Mouse (Mus musculus) urinary bladder, postnatal 14 days (tissue): ENCODE data around the gene Rex1bd.
"Not testable (repeated sequence)": the region's sequence is repeated elsewhere in the genome, so short reads cannot be mapped to it uniquely, and the experiment has no call there.

ENCODE experiments used
- DNase-seq: peaks from one replicate; pipeline ENCODE4 v3.0.0; 2021; ENCODE audit warnings: low spot score

The Rex1bd gene

DNA sequence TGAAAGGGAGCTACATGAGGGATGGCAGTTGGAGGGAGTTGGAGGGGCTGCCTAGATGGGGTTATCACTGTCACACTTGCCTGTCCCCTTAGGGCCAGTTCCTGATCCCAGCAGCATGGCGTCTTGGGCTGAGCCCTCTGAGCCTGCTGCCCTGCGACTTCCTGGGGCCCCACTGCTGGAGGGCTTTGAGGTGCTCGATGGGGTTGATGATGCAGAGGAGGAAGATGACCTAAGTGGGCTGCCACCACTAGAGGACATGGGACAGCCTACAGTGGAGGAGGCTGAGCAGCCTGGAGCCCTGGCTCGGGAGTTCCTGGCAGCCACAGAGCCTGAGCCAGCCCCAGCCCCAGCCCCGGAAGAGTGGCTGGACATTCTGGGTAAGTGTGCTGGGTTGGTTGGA, 22.7 kb upstream of the Rex1bd start:
- DNase-seq: no peak

DNA sequence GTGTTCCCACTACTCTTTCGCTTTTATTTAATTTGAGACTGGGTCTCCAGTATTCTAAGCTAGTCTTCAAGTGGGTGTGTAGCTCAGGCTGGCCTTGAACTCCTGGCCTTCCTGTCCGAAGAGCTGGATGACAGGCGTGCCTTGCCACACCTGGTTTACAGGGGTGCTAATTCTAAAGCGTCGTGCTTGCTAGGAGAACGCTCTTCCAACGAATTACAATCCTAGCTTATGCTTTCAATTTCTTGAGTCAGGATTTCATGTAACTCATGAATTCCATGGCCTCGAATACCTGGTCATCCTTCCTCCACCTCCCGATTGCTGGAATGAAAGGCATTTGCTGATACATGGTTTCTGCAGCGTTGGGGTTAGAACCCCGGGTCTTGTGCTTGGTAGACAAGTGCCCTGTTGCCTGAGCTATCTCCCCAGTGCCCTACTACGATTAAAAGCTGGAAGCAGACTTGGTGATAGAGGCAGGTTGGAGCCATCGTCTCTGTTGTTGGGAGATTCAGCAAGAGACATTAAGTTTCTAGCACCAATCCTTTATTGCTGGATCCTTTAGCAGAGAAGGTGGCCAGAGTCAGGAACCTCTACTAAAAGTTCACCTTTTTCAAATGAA, 21.7 kb upstream of the Rex1bd start:
- no peak for DNase-seq

DNA sequence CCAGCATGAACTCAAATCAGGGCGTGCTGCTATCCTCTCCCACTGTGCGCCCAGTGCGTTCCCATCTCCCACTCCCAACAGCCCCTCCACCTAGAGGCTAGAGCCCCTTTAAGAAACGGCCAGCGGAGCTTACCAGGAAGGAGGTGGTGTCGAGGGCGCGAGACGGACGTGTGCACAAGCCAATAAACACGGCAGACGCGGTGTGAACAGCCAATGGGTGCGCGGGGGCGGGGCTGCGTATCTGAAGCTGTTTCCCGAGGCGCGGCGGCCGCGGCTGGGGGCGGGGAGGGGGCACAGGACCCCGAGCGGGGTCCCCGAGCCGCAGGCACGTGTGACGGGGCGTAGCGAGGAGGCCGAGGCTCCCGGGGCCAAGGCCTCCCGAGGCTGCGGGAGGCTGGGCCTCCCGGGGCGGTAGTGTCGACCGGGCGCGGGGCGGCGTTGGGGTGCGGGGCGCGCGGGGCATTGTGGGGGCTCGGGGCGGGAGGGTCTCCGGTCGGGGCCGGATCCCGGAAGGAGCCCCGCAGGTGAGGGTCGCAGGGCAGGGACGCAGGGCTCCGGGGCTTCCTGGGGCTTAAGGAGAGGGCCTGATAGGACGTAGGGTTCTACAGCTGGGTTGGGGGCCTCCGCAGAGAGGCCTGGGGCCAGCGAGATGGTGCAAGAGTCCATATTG, 21.1 kb upstream of the Rex1bd start, which contains the start of the genes Fkbp8 and Kxd1:
Fkbp8 (plus strand) TSS at position 213 of the 670 bp plus-strand sequence.
Kxd1 (minus strand) TSS at position 445 of the 670 bp plus-strand sequence.
- peak; percentile 97 for DNase-seq

DNA sequence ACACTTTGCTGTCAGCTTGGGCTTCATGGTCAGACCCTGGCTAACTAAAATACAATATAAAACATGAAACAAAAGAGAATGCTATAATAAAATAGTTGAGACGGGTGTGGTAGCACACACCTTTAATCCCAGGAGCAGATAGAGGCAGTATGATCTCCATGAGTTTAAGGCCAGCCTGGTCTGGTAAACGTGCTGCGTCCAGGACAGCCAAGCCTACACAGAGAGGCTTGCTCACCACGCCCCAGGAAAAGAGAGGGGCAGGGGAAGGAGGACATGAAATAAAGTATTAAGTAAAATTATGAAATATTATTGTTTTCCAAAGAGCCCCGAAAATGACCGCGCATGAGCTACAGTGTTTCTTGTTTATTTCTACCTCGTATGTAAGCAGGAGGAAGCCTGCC, 20.6 kb upstream of the Rex1bd start:
- no peak for DNase-seq

DNA sequence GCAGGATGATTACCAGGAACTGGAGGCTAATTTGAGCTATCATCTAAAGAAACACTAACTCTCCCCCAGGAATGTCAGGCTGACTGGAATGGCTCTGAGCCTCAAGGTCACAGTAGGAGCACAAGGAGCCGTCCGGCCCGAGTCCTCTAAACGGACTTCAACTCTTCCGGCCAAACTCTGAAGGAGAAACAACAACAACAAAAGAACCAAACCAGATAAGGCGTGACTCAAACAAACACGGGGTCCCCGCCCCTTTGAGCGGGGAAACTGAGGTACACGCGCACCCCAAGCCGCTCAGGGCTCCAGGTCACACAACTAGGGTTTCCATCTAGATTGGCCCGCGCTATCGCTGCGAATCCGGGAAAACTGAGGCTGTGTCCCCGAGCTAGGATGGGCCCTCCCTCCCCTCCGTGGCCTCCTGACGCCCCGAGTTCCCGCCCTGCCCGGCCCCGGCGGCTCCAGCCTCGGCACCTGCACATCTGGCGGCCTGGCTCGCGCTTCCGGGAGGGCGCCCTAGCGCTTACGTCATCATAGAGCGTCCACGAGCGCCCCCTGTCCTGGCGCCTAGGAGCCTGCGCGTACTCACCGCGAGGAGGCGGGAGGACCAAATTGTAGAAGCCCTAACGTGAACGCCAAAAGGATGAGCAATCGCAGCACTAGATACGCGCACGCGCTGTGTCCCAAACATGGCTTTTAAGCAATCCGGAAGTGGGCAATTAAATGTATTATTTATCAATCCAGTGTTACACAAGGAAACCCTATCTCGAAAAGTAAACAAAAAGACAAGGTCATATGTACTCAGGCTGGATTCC, 16.2 kb upstream of the Rex1bd start:
- DNase-seq: peak; percentile 96

DNA sequence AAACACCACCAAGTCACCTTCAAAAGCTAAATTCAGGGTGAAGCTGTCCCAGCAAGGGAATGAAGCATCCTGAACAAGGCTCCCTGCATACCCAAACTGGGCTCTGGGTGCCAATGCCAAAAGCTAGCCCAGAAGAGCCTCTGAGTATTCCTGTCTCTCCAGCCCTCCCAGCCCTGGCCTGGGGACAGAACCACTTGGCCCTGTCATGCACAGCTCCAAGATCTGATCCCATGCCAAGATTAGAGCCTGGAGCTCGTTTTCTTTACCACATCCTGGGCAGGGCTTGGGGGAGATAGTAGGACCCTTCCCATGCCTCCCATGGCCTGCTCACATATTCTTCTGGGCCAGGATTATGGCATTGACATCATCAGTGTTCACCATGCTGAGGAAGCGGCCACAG, 13.1 kb upstream of the Rex1bd start:
- DNase-seq: no peak

DNA sequence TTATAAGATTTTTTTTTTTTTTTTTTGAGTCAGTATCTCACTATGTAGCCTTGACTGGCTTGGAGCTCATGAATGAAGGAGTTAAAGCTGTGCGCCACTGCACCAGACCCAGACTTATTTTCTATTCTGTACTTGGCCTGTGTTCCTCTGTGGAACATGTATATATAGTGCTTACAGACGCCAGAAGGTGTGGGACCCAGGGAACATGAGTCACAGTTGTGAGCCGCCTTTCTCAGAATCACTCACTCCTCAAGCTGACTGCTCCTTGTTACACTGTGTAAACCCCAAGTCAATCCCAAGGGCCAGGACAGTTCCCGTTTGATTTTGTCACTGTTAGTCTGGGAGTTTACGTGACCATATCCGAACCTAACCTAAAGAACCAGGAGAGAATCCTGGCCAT, 12.5 kb upstream of the Rex1bd start:
- no peak for DNase-seq

DNA sequence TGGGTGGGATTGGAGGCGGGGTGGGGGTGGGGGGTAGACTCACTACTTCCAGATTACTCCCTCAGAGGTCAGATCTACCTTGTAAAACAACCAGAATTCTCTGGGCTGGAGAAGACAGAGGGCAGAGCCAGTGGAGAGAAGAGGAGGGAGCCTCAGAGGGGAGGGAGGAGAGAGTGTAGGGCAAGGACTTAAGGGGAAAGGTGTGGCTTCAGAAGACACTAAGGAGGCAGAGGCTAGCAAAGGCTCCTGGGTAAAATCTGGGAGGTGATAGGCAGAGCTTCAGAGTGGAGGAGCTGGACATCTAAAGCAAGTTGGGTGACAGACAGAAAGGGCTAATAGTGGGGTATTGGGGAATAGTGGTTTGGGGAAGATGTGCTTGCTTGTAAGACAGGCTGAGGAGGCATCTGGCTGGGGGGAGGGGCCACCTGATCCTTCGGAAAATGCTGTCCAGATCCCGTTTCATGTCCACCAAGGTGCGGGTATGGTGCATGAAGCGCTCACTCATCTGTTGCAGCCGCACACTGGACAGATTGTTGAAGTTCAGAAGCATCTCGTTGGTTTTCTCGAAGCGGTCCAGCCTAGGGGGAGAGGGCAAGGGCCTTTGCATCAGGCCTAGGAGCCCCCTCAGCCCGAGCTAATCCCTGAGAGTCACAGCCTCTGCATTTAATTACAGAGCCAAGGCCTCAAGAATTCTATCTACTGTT, 11.5 kb upstream of the Rex1bd start:
- no peak for DNase-seq

DNA sequence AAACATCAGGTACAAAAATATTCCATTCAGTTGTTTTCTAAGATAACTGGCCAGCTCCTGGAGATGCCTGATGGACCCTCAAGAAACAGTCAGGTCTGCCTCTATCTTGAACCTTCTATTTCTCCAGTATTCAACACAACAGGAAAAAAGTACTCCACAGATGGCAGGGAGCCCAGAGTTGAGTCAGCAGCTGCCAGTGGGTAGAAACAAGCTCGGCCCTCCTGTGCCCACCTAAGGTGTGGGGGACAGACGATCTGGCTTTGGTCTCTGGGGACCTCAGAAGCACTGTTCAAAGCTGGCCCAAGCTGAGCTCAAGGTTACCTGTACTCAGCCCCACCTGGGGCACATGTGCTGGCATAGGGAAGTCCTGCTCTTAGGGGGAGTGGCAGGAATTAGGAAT, 6.9 kb upstream of the Rex1bd start:
- DNase-seq: no peak

DNA sequence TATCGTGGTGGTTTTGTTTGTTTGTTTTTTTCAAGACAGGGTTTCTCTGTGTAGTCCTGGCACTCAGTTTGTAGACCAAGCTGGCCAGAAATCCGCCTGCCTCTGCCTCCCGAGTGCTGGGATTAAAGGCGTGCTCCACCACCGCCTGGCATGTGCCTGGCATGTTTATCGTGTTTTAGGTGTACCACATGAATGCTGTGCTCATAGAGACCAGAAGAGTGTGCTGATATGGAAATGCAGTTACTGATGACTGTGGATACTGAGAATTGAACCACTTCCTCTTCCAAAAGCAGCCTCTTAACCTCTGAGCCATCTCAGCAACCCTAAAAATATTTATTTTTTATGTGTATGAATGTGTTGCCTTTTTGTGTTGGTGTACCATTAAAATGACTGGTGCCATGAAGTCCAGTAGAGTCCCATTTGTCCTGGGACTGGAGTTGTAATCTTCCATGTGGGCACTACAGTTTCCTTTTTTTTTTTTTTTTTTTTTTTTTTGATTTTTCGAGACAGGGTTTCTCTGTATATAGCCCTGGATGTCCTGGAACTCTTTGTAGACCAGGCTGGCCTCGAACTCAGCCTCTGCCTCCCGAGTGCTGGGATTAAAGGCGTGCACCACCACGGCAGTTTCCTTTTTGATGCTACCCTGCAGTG, 5.8 kb upstream of the Rex1bd start:
- no peak for DNase-seq

DNA sequence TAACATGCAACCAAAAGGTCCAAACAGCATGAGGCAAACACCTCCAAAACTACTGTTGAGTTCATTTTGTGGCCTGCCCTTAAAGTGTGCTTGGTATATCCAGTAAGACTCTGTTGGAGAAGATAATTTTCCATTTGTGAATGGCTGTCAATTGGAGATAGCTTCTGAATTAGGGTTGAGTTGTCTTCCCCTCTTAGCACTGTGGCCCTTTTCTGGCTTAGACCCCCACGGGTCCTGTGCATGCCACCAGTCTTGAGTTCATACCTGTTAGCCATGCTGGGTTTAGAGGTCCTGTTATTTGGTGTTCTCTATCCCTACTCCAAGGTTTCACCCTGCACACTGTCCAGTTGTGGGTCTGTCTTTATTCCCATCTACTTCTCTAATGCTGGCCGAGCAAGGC, 5.2 kb upstream of the Rex1bd start:
- DNase-seq: no peak

DNA sequence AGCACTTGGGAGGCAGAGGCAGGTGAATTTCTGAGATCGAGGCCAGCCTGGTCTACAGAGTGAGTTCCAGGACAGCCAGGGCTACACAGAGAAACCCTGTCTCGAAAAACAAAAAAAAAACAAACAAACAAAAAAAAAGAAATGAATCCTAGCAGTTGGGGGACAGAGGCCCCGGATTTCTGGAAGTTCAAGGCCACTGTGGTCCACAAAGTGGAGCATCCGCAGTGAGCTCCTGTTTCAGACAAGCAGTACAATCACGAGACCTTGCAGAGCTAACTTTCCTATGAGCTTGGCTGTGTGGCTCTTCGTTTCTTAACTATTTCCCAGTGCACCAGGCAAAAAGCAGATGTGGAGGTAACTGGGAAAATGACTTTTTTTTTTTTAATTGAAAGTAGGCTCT, 4.6 kb upstream of the Rex1bd start:
- not testable (repeated sequence) for DNase-seq

DNA sequence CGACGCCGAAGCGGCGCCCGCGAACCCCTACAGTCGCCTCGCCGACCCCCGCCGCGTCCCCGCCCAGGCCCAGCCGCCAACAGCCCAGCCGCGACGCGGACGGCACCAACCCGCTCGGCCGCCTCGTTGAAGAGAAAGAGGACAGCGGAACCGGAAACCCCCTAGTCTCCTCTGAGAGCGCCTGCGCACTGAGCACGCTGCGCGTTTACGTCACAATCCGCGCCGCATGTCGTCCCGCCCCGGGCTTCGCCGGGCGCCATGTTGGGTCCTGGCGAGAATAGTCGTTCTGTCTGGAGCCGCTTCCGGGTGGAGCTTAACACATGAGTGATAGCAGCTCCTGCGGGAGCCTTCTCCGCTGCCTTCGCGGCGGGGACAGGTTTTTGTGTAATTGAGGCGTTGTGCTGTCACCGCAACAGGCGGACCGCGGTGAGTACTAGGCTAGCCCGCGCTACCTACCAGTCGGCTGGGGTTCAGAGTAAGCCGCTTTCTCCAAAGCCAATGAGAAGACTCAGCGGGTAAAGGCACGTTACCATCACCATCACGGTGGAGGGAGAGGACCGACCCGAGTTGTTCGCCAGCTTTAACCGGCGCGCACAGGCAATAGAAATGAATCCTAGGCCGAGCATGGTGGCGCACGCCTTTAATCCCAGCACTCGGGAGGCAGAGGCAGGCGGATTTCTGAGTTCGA, 3.8 kb upstream of the Rex1bd start, which contains the start of gene Uba52:
Uba52 (minus strand) TSS at position 574 of the 688 bp plus-strand sequence.
- DNase-seq: peak; percentile 97

DNA sequence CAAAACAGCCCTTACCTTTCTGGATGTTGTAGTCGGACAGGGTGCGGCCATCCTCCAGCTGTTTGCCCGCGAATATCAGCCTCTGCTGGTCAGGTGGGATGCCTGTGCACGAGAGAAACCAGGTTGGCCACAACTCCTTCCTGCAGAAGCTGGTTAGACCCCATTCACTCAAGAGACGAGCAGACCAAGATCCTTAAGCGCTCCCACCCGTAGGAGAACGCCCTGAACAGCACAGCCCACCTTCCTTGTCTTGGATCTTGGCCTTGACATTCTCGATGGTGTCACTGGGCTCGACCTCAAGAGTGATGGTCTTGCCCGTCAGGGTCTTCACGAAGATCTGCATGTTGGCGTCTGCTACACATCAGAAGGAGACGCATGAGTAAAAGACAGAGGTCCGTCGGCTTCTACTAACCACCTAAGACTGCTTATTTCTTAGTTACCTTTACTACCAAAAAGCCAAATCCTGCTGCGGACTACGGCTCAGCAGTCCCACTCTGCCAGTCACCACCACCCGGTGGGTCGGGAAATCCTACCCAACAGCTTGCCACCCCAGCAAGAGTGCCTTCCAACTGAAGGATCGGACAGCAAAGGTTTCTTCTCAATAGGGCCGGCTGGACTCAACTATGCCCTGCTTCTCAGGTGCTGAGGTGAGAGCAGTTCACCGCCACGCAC, 2.9 kb upstream of the Rex1bd start:
- no peak for DNase-seq

DNA sequence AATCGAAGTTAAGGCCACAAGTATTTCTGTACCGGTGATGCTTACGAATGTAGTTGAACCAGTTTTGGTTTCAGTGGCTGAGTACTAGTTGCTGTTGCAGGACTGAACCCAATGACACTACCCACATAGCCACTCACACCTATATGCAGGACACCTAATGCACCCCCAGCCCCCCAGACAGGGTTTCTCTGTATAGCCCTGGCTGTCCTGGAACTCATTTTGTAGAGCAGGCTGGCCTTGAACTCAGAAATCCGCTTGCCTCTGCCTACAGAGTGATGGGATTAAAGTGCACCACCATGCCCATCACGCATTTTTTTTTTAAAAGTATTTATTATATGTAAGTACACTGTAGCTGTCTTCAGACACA, 458 bp upstream of the Rex1bd start:
- DNase-seq: no peak

DNA sequence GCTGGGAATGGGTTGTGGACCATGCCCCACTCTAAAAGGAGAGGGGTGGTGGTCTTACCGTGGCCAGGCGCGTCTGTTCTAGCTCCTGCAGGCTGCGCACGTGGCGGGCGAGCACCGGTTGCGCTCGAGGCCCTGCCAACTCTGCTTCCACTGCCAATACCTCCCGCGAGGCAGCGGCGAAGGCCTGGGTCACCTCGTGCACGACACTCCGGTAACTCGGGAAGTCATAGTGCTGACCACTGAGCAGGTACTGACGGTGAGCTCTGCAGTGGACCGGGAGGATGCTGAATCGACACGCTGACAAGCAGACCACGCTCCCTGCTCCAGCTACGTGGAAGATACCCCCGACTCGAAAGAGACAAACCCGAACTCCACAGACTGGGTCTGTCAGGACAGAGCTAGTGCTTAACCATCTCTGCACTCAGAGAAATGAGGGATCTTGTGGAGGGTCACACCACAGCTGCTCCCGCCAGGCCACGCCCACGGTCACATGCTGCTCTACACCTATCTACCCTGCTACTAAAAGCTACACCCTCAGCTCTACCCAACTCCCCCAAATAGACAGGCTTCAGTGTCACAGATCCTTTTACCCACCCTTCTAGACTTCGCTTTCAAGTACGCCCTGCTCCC, 739 bp downstream of the Rex1bd start:
- DNase-seq: no peak

DNA sequence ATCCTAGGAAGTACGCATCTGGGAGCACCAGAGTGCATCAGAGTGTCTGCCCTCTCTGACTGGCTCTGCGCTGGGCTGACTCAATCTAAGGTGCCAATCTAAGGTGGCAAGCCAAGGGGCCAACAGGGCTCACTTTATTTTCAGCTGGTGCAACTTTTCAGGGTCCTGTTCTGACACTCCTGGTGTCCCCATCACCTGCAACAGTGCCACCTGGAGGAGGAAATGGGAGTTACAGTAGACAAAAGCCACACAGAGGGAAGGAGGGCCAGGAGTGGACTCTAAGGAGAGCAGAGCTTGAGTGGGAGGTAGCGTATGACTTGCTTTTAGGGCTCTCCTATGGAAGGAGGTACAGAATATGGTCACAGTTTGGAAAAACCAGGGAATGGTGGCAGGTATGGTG, 1.7 kb downstream of the Rex1bd start:
- peak; percentile 85 for DNase-seq

DNA sequence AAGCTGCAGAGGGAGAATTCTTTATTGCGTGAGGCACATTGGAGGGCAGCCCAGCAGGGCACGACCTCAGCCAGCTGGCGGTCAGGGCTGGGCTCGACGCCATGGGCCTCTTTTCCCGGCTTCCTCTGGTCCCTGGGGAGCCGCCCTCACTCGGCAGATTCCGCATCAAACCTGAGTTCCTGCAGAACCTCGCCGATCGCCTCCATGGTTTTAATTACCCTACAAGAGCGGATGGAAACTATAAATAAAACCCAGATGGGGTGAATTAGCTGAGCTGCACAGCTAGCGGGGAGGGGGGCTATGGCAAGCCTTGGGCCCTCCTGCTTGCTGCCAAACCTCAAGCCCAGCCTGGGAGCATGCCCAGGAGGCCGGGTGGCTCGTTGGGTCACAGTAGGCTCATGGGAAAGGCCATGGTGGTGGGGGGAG, 2.2 kb downstream of the Rex1bd start:
- no peak for DNase-seq

DNA sequence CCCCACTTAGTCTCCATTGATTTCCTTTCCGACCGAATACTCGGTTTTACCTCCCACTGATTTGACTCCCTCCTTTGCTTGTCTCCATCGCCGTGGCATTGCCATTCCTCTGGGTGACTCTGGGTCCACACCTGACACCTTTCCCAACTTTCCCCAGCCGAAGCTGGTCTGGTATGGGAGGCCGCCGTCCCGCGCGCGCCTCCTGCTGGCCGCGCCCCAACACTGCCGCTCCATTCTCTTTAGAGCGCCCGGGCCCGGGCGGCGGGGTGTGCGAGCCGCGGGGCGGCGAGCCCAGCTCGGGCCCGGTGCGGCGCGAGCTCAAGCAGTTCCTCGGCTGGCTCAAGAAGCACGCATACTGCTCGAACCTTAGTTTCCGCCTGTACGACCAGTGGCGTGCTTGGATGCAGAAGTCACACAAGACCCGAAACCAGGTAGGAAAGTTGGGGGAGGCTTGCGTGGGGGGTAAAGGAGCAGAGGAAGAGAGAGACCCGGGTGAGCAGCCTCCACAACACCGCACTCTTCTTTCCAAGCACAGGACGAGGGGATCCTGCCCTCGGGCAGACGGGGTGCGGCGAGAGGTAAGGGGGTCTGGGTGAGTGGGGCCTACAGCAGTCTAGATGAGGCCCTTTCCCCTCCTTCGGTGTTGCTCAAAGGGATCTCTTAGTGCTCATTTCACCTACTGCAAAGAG, 3.3 kb downstream of the Rex1bd start:
- DNase-seq: peak; percentile 65

DNA sequence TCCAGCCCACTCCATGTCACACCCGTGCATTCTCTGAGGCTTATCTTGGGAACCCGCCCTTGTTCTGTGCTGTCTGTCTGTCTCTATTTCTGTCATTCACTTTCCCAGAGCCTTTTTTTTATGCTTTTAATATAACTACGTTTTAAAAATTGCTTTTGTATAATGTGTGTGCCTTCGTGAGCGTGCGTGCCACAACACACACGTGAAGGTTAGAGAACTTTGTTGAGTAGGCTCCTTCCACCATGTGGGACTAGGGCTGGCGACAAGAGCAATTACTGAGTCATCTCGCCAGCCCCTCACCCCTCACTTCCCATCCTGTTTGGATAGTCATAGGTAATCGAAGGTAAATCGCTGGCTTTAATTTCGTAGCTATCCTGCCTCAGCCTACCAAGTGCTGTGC, 4.0 kb downstream of the Rex1bd start:
- no peak for DNase-seq
